Mouse (Mus musculus) megakaryocyte, embryonic 14.5 days (primary cell): ENCODE measurements around the gene Tmem60.

Experiments
- FLI1 ChIP-seq: IDR thresholded peaks from 2 replicates; pipeline ENCODE4 v1.6.1; 2012; ENCODE audit warnings: low read length, inconsistent platforms, mixed read lengths
- GATA1 ChIP-seq: IDR thresholded peaks from 3 replicates; pipeline ENCODE4 v1.6.1; 2012; ENCODE audit warnings: mixed read lengths, low read length, inconsistent platforms, borderline replicate concordance

GRCm38 (mm10) chr5:20843405-20843804 lies 38.6 kb upstream of the Tmem60 start:
- no peak for TF ChIP-seq GATA1
- TF ChIP-seq FLI1, result no peak
